Mouse (Mus musculus): Measurements from ENCODE around the gene Dio1. TPM values are rescaled to one million over a fixed set of nuclear protein-coding genes. Genes with fewer than 3 reads are reported as not detected.

The Dio1 gene
- polyA plus RNA-seq, 1 experiment from 2014 or later: not detected

- Histone ChIP-seq H3K9me3 (ENCODE audit: control insufficient read depth, low read depth, low read length) (no peaks in the 10 kb centered on the region), H3K9ac (replicated peaks; ENCODE audit: low read depth, low read length) (peak overlapping the region; percentile 41), H3K4me1 (ENCODE audit: control insufficient read depth, insufficient read depth, low read length) (peaks cover 6% of the 10 kb centered on the region; the same call in 1 of the 2 replicates), H3K27me3 (ENCODE audit: control insufficient read depth, insufficient read depth, low read length) (no peaks in the 10 kb centered on the region), H3K36me3 (ENCODE audit: control insufficient read depth, insufficient read depth, low read length) (peaks cover 7% of the 10 kb centered on the region; the same call in 1 of the 2 replicates), H3K27ac (ENCODE audit: low read length) (no peak overlapping the region), H3K4me3 (ENCODE audit: low read depth, low read length) (peak overlapping the region; percentile 61), H3K4me2 (replicated peaks; ENCODE audit: low read depth, low read length) (peak overlapping the region; percentile 94)
- ATAC-seq (ENCODE audit: insufficient number of reproducible peaks, insufficient read depth, low FRiP score, low read depth): no peak
- WGBS: 7% methylated on average over 7 of the region's 7 CpGs
Measured at GRCm38 (mm10) chr4:107314479-107314805, 7.5 kb upstream of the Dio1 start.

- under 1% methylated on average over 29 of the region's 29 CpGs for WGBS
- Histone ChIP-seq H3K27ac (ENCODE audit: low read length) (peak within 1 kb of the TSS; percentile 52; the same call in 1 of the 2 replicates), H3K4me1 (ENCODE audit: control insufficient read depth, insufficient read depth, low read length) (peaks cover 6% of the 10 kb centered on the region; the same call in 1 of the 2 replicates), H3K27me3 (ENCODE audit: control insufficient read depth, insufficient read depth, low read length) (no peaks in the 10 kb centered on the region), H3K4me3 (ENCODE audit: low read depth, low read length) (peak within 1 kb of the TSS; percentile 61), H3K4me2 (replicated peaks; ENCODE audit: low read depth, low read length) (peak within 1 kb of the TSS; percentile 94), H3K9ac (replicated peaks; ENCODE audit: low read depth, low read length) (peak within 1 kb of the TSS; percentile 41), H3K36me3 (ENCODE audit: control insufficient read depth, insufficient read depth, low read length) (peaks cover 4% of the 10 kb centered on the region; the same call in 1 of the 2 replicates), H3K9me3 (ENCODE audit: control insufficient read depth, low read depth, low read length) (no peaks in the 10 kb centered on the region)
- ATAC-seq (ENCODE audit: insufficient number of reproducible peaks, insufficient read depth, low FRiP score, low read depth): peak; percentile 93
Measured at GRCm38 (mm10) chr4:107313690-107314478, 6.9 kb upstream of the Dio1 start, which contains the start of gene Yipf1. Yipf1 (plus strand) TSS chr4:107314363.

- Histone ChIP-seq H3K36me3 (ENCODE audit: control insufficient read depth, insufficient read depth, low read length) (no peaks in the 10 kb centered on the region), H3K9me3 (ENCODE audit: control insufficient read depth, low read depth, low read length) (no peaks in the 10 kb centered on the region), H3K4me2 (replicated peaks; ENCODE audit: low read depth, low read length) (no peak overlapping the region), H3K9ac (replicated peaks; ENCODE audit: low read depth, low read length) (no peak overlapping the region), H3K4me3 (ENCODE audit: low read depth, low read length) (no peak overlapping the region), H3K27me3 (ENCODE audit: control insufficient read depth, insufficient read depth, low read length) (no peaks in the 10 kb centered on the region), H3K27ac (ENCODE audit: low read length) (no peak overlapping the region), H3K4me1 (ENCODE audit: control insufficient read depth, insufficient read depth, low read length) (no peaks in the 10 kb centered on the region; the same call in 1 of the 2 replicates)
- WGBS: 61% methylated on average over 3 of the region's 3 CpGs
- no peak for ATAC-seq (ENCODE audit: insufficient number of reproducible peaks, insufficient read depth, low FRiP score, low read depth)
Measured at GRCm38 (mm10) chr4:107303531-107303930, 3.4 kb downstream of the Dio1 start.

GRCm38 (mm10) chr4:107302832-107303231, 4.1 kb downstream of the Dio1 start:
- no peaks in the 10 kb centered on the region; the same call in 1 of the 2 replicates for H3K4me1 ChIP-seq (ENCODE audit: control insufficient read depth, insufficient read depth, low read length)
- no peak overlapping the region for H3K27ac ChIP-seq (ENCODE audit: low read length)
- no peak for ATAC-seq (ENCODE audit: insufficient number of reproducible peaks, insufficient read depth, low FRiP score, low read depth)
- H3K9ac ChIP-seq (replicated peaks; ENCODE audit: low read depth, low read length): no peak overlapping the region
- H3K36me3 ChIP-seq (ENCODE audit: control insufficient read depth, insufficient read depth, low read length): no peaks in the 10 kb centered on the region
- H3K4me3 ChIP-seq (ENCODE audit: low read depth, low read length): no peak overlapping the region
- no peak overlapping the region for H3K4me2 ChIP-seq (replicated peaks; ENCODE audit: low read depth, low read length)
- no peaks in the 10 kb centered on the region for H3K27me3 ChIP-seq (ENCODE audit: control insufficient read depth, insufficient read depth, low read length)
- no peaks in the 10 kb centered on the region for H3K9me3 ChIP-seq (ENCODE audit: control insufficient read depth, low read depth, low read length)
- 60% methylated on average over 4 of the region's 4 CpGs for WGBS

GRCm38 (mm10) chr4:107302221-107302620, 4.7 kb downstream of the Dio1 start:
- Histone ChIP-seq H3K4me1 (ENCODE audit: control insufficient read depth, insufficient read depth, low read length) (no peaks in the 10 kb centered on the region; the same call in 1 of the 2 replicates), H3K9ac (replicated peaks; ENCODE audit: low read depth, low read length) (no peak overlapping the region), H3K27me3 (ENCODE audit: control insufficient read depth, insufficient read depth, low read length) (no peaks in the 10 kb centered on the region), H3K36me3 (ENCODE audit: control insufficient read depth, insufficient read depth, low read length) (no peaks in the 10 kb centered on the region), H3K4me2 (replicated peaks; ENCODE audit: low read depth, low read length) (no peak overlapping the region), H3K4me3 (ENCODE audit: low read depth, low read length) (no peak overlapping the region), H3K27ac (ENCODE audit: low read length) (no peak overlapping the region), H3K9me3 (ENCODE audit: control insufficient read depth, low read depth, low read length) (no peaks in the 10 kb centered on the region)
- ATAC-seq (ENCODE audit: insufficient number of reproducible peaks, insufficient read depth, low FRiP score, low read depth): no peak
- WGBS: 87% methylated on average over 9 of the region's 9 CpGs

GRCm38 (mm10) chr4:107300902-107301555, 5.9 kb downstream of the Dio1 start:
- WGBS: 83% methylated on average over 1 of the region's 1 CpGs
- ATAC-seq (ENCODE audit: insufficient number of reproducible peaks, insufficient read depth, low FRiP score, low read depth): no peak
- H3K4me1 ChIP-seq (ENCODE audit: control insufficient read depth, insufficient read depth, low read length): no peaks in the 10 kb centered on the region

GRCm38 (mm10) chr4:107300371-107300770, 6.6 kb downstream of the Dio1 start:
- H3K4me1 ChIP-seq (ENCODE audit: control insufficient read depth, insufficient read depth, low read length): no peaks in the 10 kb centered on the region
- no peak for ATAC-seq (ENCODE audit: insufficient number of reproducible peaks, insufficient read depth, low FRiP score, low read depth)
- no peaks in the 10 kb centered on the region for H3K36me3 ChIP-seq (ENCODE audit: control insufficient read depth, insufficient read depth, low read length)
- H3K27ac ChIP-seq (ENCODE audit: low read length): no peak overlapping the region
- no peak overlapping the region for H3K9ac ChIP-seq (replicated peaks; ENCODE audit: low read depth, low read length)
- WGBS: 71% methylated on average over 4 of the region's 4 CpGs
- H3K27me3 ChIP-seq (ENCODE audit: control insufficient read depth, insufficient read depth, low read length): no peaks in the 10 kb centered on the region
- H3K9me3 ChIP-seq (ENCODE audit: control insufficient read depth, low read depth, low read length): no peaks in the 10 kb centered on the region
- H3K4me3 ChIP-seq (ENCODE audit: low read depth, low read length): no peak overlapping the region
- no peak overlapping the region for H3K4me2 ChIP-seq (replicated peaks; ENCODE audit: low read depth, low read length)

More at GRCm38 (mm10) chr4:107300902-107301555, 5.9 kb downstream of the Dio1 start:
- Histone ChIP-seq H3K9me3 (ENCODE audit: control insufficient read depth, low read depth, low read length) (no peaks in the 10 kb centered on the region), H3K27ac (ENCODE audit: low read length) (no peak overlapping the region), H3K4me3 (ENCODE audit: low read depth, low read length) (no peak overlapping the region), H3K9ac (replicated peaks; ENCODE audit: low read depth, low read length) (no peak overlapping the region), H3K36me3 (ENCODE audit: control insufficient read depth, insufficient read depth, low read length) (no peaks in the 10 kb centered on the region), H3K27me3 (ENCODE audit: control insufficient read depth, insufficient read depth, low read length) (no peaks in the 10 kb centered on the region), H3K4me2 (replicated peaks; ENCODE audit: low read depth, low read length) (no peak overlapping the region)

GRCm38 (mm10) chr4:107299779-107300340, 7.1 kb downstream of the Dio1 start:
- H3K27ac ChIP-seq (ENCODE audit: low read length): no peak overlapping the region
- H3K4me3 ChIP-seq (ENCODE audit: low read depth, low read length): no peak overlapping the region
- H3K9ac ChIP-seq (replicated peaks; ENCODE audit: low read depth, low read length): no peak overlapping the region
- H3K36me3 ChIP-seq (ENCODE audit: control insufficient read depth, insufficient read depth, low read length): no peaks in the 10 kb centered on the region
- no peaks in the 10 kb centered on the region for H3K9me3 ChIP-seq (ENCODE audit: control insufficient read depth, low read depth, low read length)
- no peak for ATAC-seq (ENCODE audit: insufficient number of reproducible peaks, insufficient read depth, low FRiP score, low read depth)
- no peak overlapping the region for H3K4me2 ChIP-seq (replicated peaks; ENCODE audit: low read depth, low read length)
- WGBS: 84% methylated on average over 7 of the region's 7 CpGs
- no peaks in the 10 kb centered on the region for H3K4me1 ChIP-seq (ENCODE audit: control insufficient read depth, insufficient read depth, low read length)
- no peaks in the 10 kb centered on the region for H3K27me3 ChIP-seq (ENCODE audit: control insufficient read depth, insufficient read depth, low read length)

All from stomach, embryonic 14.5 days (tissue).